Mouse (Mus musculus) thymus, postnatal 10 days (tissue): ENCODE measurements around the gene Igsf6.
"Not testable (repeated sequence)": the region's sequence is repeated elsewhere in the genome, so short reads cannot be mapped to it uniquely, and the experiment has no call there.

Experiments used
- DNase-seq, 2 experiments: peaks; one replicate each; pipeline ENCODE4 v3.0.0; 2021; ENCODE audit warnings: low spot score in 2 of 2

The Igsf6 gene

GRCm38 (mm10) chr7:121059477-121060218 lies 14.7 kb downstream of the Igsf6 start:
- DNase-seq: no peak

GRCm38 (mm10) chr7:121053071-121053470 lies 21.3 kb downstream of the Igsf6 start:
- DNase-seq: no peak

GRCm38 (mm10) chr7:121047624-121048023 lies 26.7 kb downstream of the Igsf6 start:
- no peak for DNase-seq

GRCm38 (mm10) chr7:121045671-121046453 lies 28.5 kb downstream of the Igsf6 start:
- DNase-seq: no peak

GRCm38 (mm10) chr7:121044251-121044650 lies 30.1 kb downstream of the Igsf6 start:
- DNase-seq: no peak

GRCm38 (mm10) chr7:121043510-121043909 lies 30.9 kb downstream of the Igsf6 start:
- no peak for DNase-seq

GRCm38 (mm10) chr7:121043004-121043403 lies 31.4 kb downstream of the Igsf6 start:
- DNase-seq: no peak

- DNase-seq: no peak
Measured at GRCm38 (mm10) chr7:121041989-121042388, 32.4 kb downstream of the Igsf6 start.

GRCm38 (mm10) chr7:121040595-121040994 lies 33.8 kb downstream of the Igsf6 start:
- no peak for DNase-seq

GRCm38 (mm10) chr7:121035161-121035721 lies 39.1 kb downstream of the Igsf6 start:
- DNase-seq: no peak

GRCm38 (mm10) chr7:121034701-121035141 lies 39.7 kb downstream of the Igsf6 start:
- DNase-seq: peak in 1 of 2 experiments; percentile 28

GRCm38 (mm10) chr7:121033856-121034652 lies 40.3 kb downstream of the Igsf6 start, which contains the start of gene Mettl9:
Gene Mettl9, plus strand, starts transcription at chr7:121034445.
- peak; percentile 93 to 94 for DNase-seq

GRCm38 (mm10) chr7:121029947-121030346 lies 44.4 kb downstream of the Igsf6 start:
- not testable (repeated sequence) for DNase-seq

GRCm38 (mm10) chr7:121026300-121026699 lies 48.1 kb downstream of the Igsf6 start:
- DNase-seq: no peak

- no peak for DNase-seq
Measured at GRCm38 (mm10) chr7:121025221-121026008, 49.0 kb downstream of the Igsf6 start.

- DNase-seq: peak in 1 of 2 experiments; percentile 12
Measured at GRCm38 (mm10) chr7:121020277-121020676, 54.1 kb downstream of the Igsf6 start.

- no peak for DNase-seq
Measured at GRCm38 (mm10) chr7:121018778-121019177, 55.6 kb downstream of the Igsf6 start.

GRCm38 (mm10) chr7:121014486-121014885 lies 59.9 kb downstream of the Igsf6 start:
- DNase-seq: no peak
